Mouse (Mus musculus) myocyte (in vitro differentiated cells): ENCODE data around the gene Ubxn4.

Source experiments
- CEBPB ChIP-seq: IDR thresholded peaks from 2 replicates; pipeline ENCODE4 v1.6.1; 2011; ENCODE audit warnings: mild to moderate bottlenecking, moderate library complexity; ENCODE audit not compliant: poor library complexity, insufficient read depth, severe bottlenecking
- E2F4 ChIP-seq: IDR thresholded peaks from one replicate; pipeline ENCODE4 v1.6.1; 2011; ENCODE audit warnings: mild to moderate bottlenecking, control low read depth, moderate library complexity; ENCODE audit not compliant: insufficient read depth
- MAX ChIP-seq: IDR thresholded peaks from one replicate; pipeline ENCODE4 v1.6.1; 2011; ENCODE audit warnings: low read depth, mild to moderate bottlenecking, control low read depth
- MYOD1 ChIP-seq, 3 experiments: IDR thresholded peaks; one replicate each; pipeline ENCODE4 v1.6.1; 2011; ENCODE audit warnings: control low read depth in 2 of 3, low read depth in 2 of 3, mild to moderate bottlenecking in 2 of 3, moderate library complexity in 1 of 3; ENCODE audit not compliant: insufficient read length in 2 of 3, control insufficient read depth in 1 of 3
- MYOG ChIP-seq, 3 experiments: IDR thresholded peaks; one replicate each; pipeline ENCODE4 v1.6.1; 2011; ENCODE audit warnings: control low read depth in 2 of 3, low read depth in 2 of 3, mild to moderate bottlenecking in 2 of 3; ENCODE audit not compliant: insufficient read length in 2 of 3, control insufficient read depth in 1 of 3, insufficient read depth in 1 of 3
- POLR2A ChIP-seq: IDR thresholded peaks from one replicate; pipeline ENCODE4 v1.6.1; 2011; ENCODE audit warnings: low read depth, mild to moderate bottlenecking, control low read depth, moderate library complexity; ENCODE audit not compliant: insufficient read length
- POLR2AphosphoS2 ChIP-seq: IDR thresholded peaks from one replicate; pipeline ENCODE4 v1.6.1; 2011; ENCODE audit warnings: low read depth, control low read depth; ENCODE audit not compliant: insufficient read length
- REST ChIP-seq: IDR thresholded peaks from one replicate; pipeline ENCODE4 v1.6.1; 2011; ENCODE audit warnings: mild to moderate bottlenecking, control low read depth, moderate library complexity; ENCODE audit not compliant: insufficient read depth, insufficient read length
- SRF ChIP-seq: IDR thresholded peaks from one replicate; pipeline ENCODE4 v1.6.1; 2011; ENCODE audit warnings: low read depth; ENCODE audit not compliant: control insufficient read depth, insufficient read length
- TCF12 ChIP-seq: IDR thresholded peaks from one replicate; pipeline ENCODE4 v1.6.1; 2011; ENCODE audit warnings: mild to moderate bottlenecking, control low read depth; ENCODE audit not compliant: poor library complexity, insufficient read depth, severe bottlenecking
- TCF3 ChIP-seq: IDR thresholded peaks from one replicate; pipeline ENCODE4 v1.6.1; 2011; ENCODE audit warnings: low read depth, control low read depth; ENCODE audit not compliant: insufficient read length
- USF1 ChIP-seq: IDR thresholded peaks from one replicate; pipeline ENCODE4 v1.6.1; 2011; ENCODE audit warnings: low read depth, mild to moderate bottlenecking, control low read depth, moderate library complexity

DNA sequence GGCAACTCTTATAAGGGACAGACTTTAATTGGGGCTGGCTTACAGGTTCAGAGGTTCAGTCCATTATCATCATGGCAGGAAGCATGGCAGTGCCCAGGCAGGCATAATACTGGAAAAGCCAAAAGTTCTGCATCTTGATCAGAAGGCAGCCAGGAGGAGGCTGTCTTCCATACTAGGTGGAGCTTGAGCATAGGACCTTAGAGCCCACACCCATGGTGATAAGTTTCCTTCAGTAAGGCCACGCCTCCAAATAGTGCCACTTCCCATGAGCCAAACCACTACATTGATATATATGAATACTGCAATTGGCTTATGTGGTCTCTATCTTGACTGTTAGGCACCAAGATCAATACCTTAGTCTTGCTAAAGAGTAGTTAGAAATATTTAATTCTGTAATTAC is 32.1 kb downstream of the Ubxn4 start:
- TF ChIP-seq POLR2AphosphoS2 (no peak), CEBPB (no peak), MAX (no peak), MYOD1 (IDR thresholded peaks at IDR 0.05; ENCODE audit: control insufficient read depth in 1 of 3, insufficient read length in 2 of 3, low read depth in 2 of 3) (no peak), E2F4 (no peak), TCF12 (no peak), REST (no peak), USF1 (no peak), POLR2A (no peak), TCF3 (no peak), MYOG (IDR thresholded peaks at IDR 0.05; ENCODE audit: control insufficient read depth in 1 of 3, insufficient read depth in 1 of 3, insufficient read length in 2 of 3, low read depth in 2 of 3) (no peak), SRF (no peak)
